Mouse (Mus musculus) midbrain, postnatal 0 days (tissue): ENCODE data around the gene Adprm. TPM values are rescaled to one million over a fixed set of nuclear protein-coding genes. Genes with fewer than 3 reads are reported as not detected.

Experiments used
- ATAC-seq: fragments of 200-750 bp; cut with Nextera tagmentation; 2 replicates; pipeline ENCODE4 v1.8.0; 2017; ENCODE audit warnings: moderate number of reproducible peaks, mild to moderate bottlenecking, moderate TSS enrichment, moderate library complexity; ENCODE audit not compliant: low FRiP score
- DNase-seq: peaks from one replicate; pipeline ENCODE4 v3.0.0-alpha.2; 2015; ENCODE audit warnings: low spot score
- H3K27ac ChIP-seq: fragments of 300-500 bp; sonication (generic); 2 replicates; pipeline ENCODE4 v1.5.1; 2014; ENCODE audit warnings: low read depth, mild to moderate bottlenecking, low read length, mixed read lengths
- H3K27me3 ChIP-seq: fragments of 300-500 bp; sonication (generic); 2 replicates; pipeline ENCODE4 v1.6.1; 2014; ENCODE audit warnings: low read length, control low read depth, mixed read lengths; ENCODE audit not compliant: insufficient read depth
- H3K36me3 ChIP-seq: fragments of 300-500 bp; sonication (generic); 2 replicates; pipeline ENCODE4 v1.6.1; 2014; ENCODE audit warnings: low read length, control low read depth, mixed read lengths; ENCODE audit not compliant: insufficient read depth
- H3K4me1 ChIP-seq: fragments of 300-500 bp; sonication (generic); 2 replicates; pipeline ENCODE4 v1.6.1; 2014; ENCODE audit warnings: mild to moderate bottlenecking, control low read depth, antibody characterized with exemption, low read length, mixed read lengths; ENCODE audit not compliant: insufficient read depth
- H3K4me2 ChIP-seq: fragments of 300-500 bp; sonication (generic); 2 replicates; pipeline ENCODE4 v1.6.1; 2014; ENCODE audit warnings: low read depth, mild to moderate bottlenecking, low read length, mixed read lengths; ENCODE audit not compliant: poor library complexity, severe bottlenecking
- H3K4me3 ChIP-seq: fragments of 300-500 bp; sonication (generic); 2 replicates; pipeline ENCODE4 v1.5.1; 2014; ENCODE audit warnings: low read depth, mild to moderate bottlenecking, low read length, moderate library complexity
- H3K9ac ChIP-seq: fragments of 300-500 bp; sonication (generic); replicated peaks from 2 replicates; pipeline ENCODE4 v1.6.1; 2014; ENCODE audit warnings: mild to moderate bottlenecking, low read length, moderate library complexity, mixed read lengths; ENCODE audit not compliant: poor library complexity, severe bottlenecking
- H3K9me3 ChIP-seq: fragments of 300-500 bp; sonication (generic); 2 replicates; pipeline ENCODE4 v1.6.1; 2016; ENCODE audit warnings: low read length, control low read depth
- CTCF ChIP-seq: IDR thresholded peaks from 2 replicates; pipeline ENCODE4 v1.5.1; 2016; ENCODE audit warnings: antibody characterized with exemption, mild to moderate bottlenecking
- WGBS: fragments of 180-500 bp; shearing (Covaris S2); extraction: QIAGEN DNeasy Blood & Tissue Kit; methylation state at CpG from one replicate; pipeline ENCODE4 v1.1.7; 2014; 5-methylcytosine and 5-hydroxymethylcytosine counted together
- polyA plus RNA-seq: library from polyadenylated mRNA; unstranded; fragments of >200 nt; fragmentation: Nextera tagmentation; extraction: Ambion mirVana; gene quantifications from 2 replicates; pipeline ENCODE4 v1.2.1, GENCODE M21; 2015
- total RNA-seq: library from RNA; depleted of rRNA; stranded (reverse); fragments of >200 nt; gene quantifications from 2 replicates; pipeline ENCODE4 v1.2.3, GENCODE M21; 2014

The Adprm gene
- total and polyA plus RNA-seq, 2 experiments from 2014 or later = 25.9 to 28.6 TPM

DNA sequence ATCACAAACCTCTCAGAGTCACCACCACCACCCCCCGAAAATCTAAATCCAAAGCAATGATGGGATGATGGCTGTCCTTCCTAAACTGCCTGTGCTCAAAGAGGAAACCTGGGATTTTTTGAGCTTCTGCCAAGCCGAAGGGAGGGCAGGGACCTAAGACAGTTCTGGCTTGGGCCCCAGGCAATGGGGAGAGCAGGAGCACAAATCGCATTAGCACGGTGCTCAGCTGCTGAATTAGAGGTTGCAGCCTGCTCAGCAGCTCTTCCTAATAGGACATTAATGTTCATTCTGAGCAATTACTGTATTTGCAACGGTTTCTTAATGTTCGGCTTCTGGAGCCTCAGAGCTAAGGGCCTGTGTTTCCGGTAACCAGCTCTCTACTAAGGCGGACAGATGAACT is 44.4 kb downstream of the Adprm start:
- no peak overlapping the region for H3K4me3 ChIP-seq
- no peak overlapping the region for H3K9ac ChIP-seq
- no peak for TF ChIP-seq CTCF
- ATAC-seq (no peak), DNase-seq (peak; percentile 80)
- H3K36me3 ChIP-seq = no peaks in the 10 kb centered on the region
- H3K27ac ChIP-seq = no peak overlapping the region
- no peaks in the 10 kb centered on the region for H3K9me3 ChIP-seq
- H3K27me3 ChIP-seq = no peaks in the 10 kb centered on the region
- no peak overlapping the region for H3K4me2 ChIP-seq
- 43% methylated on average over 8 of the region's 8 CpGs for WGBS
- peaks cover 3% of the 10 kb centered on the region; the same call in 1 of the 2 replicates for H3K4me1 ChIP-seq

DNA sequence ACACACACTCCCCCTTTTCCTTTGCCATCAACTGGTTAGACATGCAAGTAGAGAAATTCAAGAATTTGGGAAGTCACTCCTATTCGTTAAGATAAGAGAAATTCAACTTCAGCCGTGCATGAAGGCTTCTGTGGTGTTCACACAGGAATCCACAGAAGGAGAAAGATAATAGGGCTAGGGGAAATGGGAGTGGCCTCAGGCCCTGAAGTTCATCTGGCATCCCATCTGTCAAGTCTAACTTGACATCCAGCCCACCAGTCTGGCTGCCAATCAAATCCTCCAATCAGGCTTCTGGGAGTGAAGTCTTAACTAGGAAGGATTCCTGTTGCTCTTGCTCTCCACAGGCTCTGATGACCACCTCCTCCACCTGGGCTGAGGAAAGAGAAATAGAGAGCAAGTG is 49.5 kb downstream of the Adprm start:
- no peaks in the 10 kb centered on the region; the same call in 1 of the 2 replicates for H3K4me1 ChIP-seq
- H3K36me3 ChIP-seq = no peaks in the 10 kb centered on the region
- no peak overlapping the region for H3K9ac ChIP-seq
- 77% methylated on average over 2 of the region's 2 CpGs for WGBS
- H3K4me3 ChIP-seq = no peak overlapping the region
- TF ChIP-seq CTCF = no peak
- H3K27me3 ChIP-seq = no peaks in the 10 kb centered on the region
- ATAC-seq = no peak
- no peak overlapping the region for H3K4me2 ChIP-seq
- no peak overlapping the region for H3K27ac ChIP-seq
- peak; percentile 43 for DNase-seq
- no peaks in the 10 kb centered on the region for H3K9me3 ChIP-seq

DNA sequence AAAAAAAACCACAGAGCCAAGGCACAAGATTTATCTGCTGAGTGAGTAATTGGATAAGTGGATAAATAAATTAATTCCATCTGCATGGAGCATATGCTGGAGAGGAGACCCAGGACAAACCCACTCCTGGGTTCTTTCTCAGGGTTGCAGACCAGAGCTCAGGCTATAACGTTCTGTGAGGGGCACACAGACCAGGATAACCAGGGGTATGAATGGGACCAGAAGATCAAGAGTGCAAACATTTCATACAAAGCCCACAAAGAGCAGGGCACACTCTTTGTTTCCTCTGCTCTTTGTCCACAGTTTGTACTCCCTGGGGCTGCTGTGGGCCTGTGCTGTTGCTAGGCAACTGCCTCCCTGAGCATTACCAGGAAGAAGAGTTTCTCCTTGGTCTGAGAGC is 50.7 kb downstream of the Adprm start:
- DNase-seq (peak; percentile 50), ATAC-seq (0 out of 2 replicates have a peak, but pooled peaks have one; percentile 38)
- Histone ChIP-seq H3K9me3 (no peaks in the 10 kb centered on the region), H3K9ac (no peak overlapping the region), H3K4me3 (no peak overlapping the region), H3K36me3 (no peaks in the 10 kb centered on the region), H3K4me2 (no peak overlapping the region), H3K27me3 (no peaks in the 10 kb centered on the region), H3K4me1 (no peaks in the 10 kb centered on the region; the same call in 1 of the 2 replicates), H3K27ac (no peak overlapping the region)
- 9% methylated on average over 1 of the region's 1 CpGs for WGBS
- no peak for TF ChIP-seq CTCF

DNA sequence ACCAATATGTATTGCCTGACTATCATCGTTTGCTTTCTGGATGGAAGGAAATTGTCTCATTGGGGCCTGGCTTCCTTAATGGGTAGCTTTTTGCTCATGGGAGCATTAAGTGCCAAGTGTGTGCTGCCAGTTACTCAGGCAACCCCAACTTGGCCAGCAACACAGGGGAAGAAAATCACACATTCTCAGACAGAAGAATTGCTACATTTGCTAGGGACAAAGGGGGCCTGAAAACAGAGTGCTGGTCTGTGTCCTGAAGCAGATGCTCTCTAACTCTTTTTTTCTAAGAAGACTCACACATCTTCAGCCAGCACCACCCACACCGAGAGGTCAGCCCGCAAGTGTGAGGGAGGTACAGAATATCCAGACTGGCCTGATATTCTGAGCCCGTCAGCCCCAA is 51.7 kb downstream of the Adprm start:
- H3K36me3 ChIP-seq = no peaks in the 10 kb centered on the region
- peak; percentile 79 for DNase-seq
- H3K4me1 ChIP-seq = no peaks in the 10 kb centered on the region; the same call in 1 of the 2 replicates
- 70% methylated on average over 4 of the region's 4 CpGs for WGBS
- no peak for TF ChIP-seq CTCF
- no peak overlapping the region for H3K4me2 ChIP-seq
- no peak overlapping the region for H3K9ac ChIP-seq
- H3K9me3 ChIP-seq = no peaks in the 10 kb centered on the region
- 0 out of 2 replicates have a peak, but pooled peaks have one; percentile 47 for ATAC-seq
- H3K27me3 ChIP-seq = no peaks in the 10 kb centered on the region
- H3K4me3 ChIP-seq = no peak overlapping the region
- no peak overlapping the region for H3K27ac ChIP-seq

DNA sequence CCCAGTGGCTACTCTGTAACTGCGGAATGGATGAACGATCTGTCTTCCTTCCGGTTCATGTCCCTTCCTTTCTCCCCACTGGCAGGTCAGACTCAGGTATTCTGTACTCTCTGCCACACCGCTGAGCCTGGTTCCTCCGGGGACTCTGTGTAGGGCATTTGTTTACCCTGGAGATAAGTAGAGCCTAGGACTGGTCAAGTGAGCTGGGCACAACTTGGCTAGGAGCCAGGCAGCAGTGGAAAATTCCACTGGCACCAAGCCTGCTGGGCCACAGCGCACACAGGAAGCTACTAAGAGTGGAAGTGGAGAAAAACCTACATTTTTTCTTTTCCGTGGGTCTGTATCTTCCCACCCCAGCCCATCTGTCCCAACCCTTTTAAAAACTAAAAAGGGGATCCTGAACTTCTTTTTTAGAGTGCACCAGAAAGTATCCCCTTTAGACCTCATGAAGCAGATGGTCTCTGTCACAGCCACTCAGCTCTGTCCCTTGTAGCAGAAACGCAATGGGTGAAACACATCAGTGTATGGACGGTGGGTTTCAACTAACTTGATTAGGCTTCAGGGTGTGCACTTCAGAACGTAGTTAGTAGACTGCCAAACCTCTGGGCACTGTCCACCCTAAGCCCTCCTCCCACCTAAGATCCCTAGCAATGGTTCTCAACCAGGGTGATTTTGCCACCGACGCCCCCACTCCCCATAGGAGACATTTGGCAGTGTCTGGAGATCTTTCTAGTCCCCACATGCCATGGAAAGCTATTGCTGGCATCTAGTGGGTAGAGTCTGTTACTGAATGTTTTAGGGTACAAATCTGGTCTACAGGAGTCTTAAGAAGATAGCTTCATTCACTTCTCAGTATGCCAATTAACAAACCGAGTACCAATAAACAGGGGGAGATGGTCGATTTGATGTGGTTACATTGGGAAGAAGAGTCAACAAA is 53.7 kb downstream of the Adprm start:
- TF ChIP-seq CTCF = no peak; the same call in 1 of the 2 replicates
- no peak overlapping the region for H3K4me2 ChIP-seq
- WGBS = 73% methylated on average over 14 of the region's 14 CpGs
- no peaks in the 10 kb centered on the region for H3K9me3 ChIP-seq
- H3K4me3 ChIP-seq = no peak overlapping the region
- no peak overlapping the region for H3K9ac ChIP-seq
- peak; percentile 49 for DNase-seq
- no peaks in the 10 kb centered on the region for H3K36me3 ChIP-seq
- no peaks in the 10 kb centered on the region for H3K27me3 ChIP-seq
- no peak for ATAC-seq
- H3K4me1 ChIP-seq = no peaks in the 10 kb centered on the region; the same call in 1 of the 2 replicates
- no peak overlapping the region for H3K27ac ChIP-seq

DNA sequence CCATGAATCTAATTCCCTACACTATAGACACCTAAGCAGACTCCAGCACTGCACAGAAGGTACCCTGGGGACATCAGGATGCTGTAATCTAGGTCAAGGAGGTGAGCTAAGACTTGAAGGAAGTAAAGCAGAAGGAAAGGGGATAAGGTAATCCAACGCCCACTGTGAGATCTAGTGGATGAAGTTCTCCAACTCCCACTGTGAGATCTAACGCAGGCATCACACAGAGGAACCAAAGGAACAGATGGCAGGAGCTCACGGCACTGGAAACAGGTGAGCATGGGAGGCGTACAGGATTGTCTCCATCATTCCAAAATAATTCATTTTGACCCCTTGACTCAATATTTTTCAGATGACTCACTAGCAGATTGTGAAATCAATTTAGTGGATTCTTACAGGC is 55.9 kb downstream of the Adprm start:
- Histone ChIP-seq H3K4me2 (no peak overlapping the region), H3K9me3 (no peaks in the 10 kb centered on the region), H3K4me3 (no peak overlapping the region), H3K27me3 (no peaks in the 10 kb centered on the region), H3K9ac (no peak overlapping the region), H3K36me3 (no peaks in the 10 kb centered on the region), H3K4me1 (no peaks in the 10 kb centered on the region; the same call in 1 of the 2 replicates), H3K27ac (no peak overlapping the region)
- no peak for DNase-seq
- no peak for ATAC-seq
- 78% methylated on average over 4 of the region's 4 CpGs for WGBS
- TF ChIP-seq CTCF = no peak
